Mouse (Mus musculus) layer of hippocampus, adult 8-10 months (tissue): ENCODE measurements around the gene Hist3h2a. TPM values are rescaled to one million over a fixed set of nuclear protein-coding genes. Genes with fewer than 3 reads are reported as not detected.
A peak's percentile ranks its signal among the peaks of the same experiment; 100 is the strongest.

Experiments
- DNase-seq, 2 experiments: peaks; one replicate each; pipeline ENCODE4 v3.0.0; 2022; ENCODE audit warnings: low spot score in 2 of 2
- total RNA-seq, 4 experiments: library from RNA; stranded (reverse); gene quantifications; 2 replicates each; pipeline ENCODE4 v1.2.4; 2022

Hist3h2a gene
- total RNA-seq, 4 experiments from 2014 or later, result 48.9 to 64.2 (median 56.8) TPM

GRCm38 (mm10) chr11:58968551-58968950 lies 14.1 kb downstream of the Hist3h2a start:
- DNase-seq, result no peak

- DNase-seq, result no peak
Observed at GRCm38 (mm10) chr11:58969027-58969426, 14.5 kb downstream of the Hist3h2a start.

- no peak for DNase-seq
Observed at GRCm38 (mm10) chr11:58969659-58970058, 15.2 kb downstream of the Hist3h2a start.

- DNase-seq, result no peak
Observed at GRCm38 (mm10) chr11:58970831-58971530, 16.5 kb downstream of the Hist3h2a start.

GRCm38 (mm10) chr11:58971796-58972195 lies 17.3 kb downstream of the Hist3h2a start:
- DNase-seq, result no peak

- no peak for DNase-seq
Observed at GRCm38 (mm10) chr11:58974414-58974813, 19.9 kb downstream of the Hist3h2a start.

GRCm38 (mm10) chr11:58977150-58977549 lies 22.7 kb downstream of the Hist3h2a start:
- DNase-seq, result no peak

- no peak for DNase-seq
Observed at GRCm38 (mm10) chr11:58977607-58978026, 23.1 kb downstream of the Hist3h2a start.

GRCm38 (mm10) chr11:58978027-58978705 lies 23.7 kb downstream of the Hist3h2a start, which contains the start of gene Trim11:
Gene Trim11, plus strand, starts transcription at chr11:58978093.
- DNase-seq, result no peak

- no peak for DNase-seq
Observed at GRCm38 (mm10) chr11:58978706-58979030, 24.2 kb downstream of the Hist3h2a start.

GRCm38 (mm10) chr11:58979183-58979582 lies 24.7 kb downstream of the Hist3h2a start:
- DNase-seq, result no peak

GRCm38 (mm10) chr11:58979661-58980060 lies 25.2 kb downstream of the Hist3h2a start:
- no peak for DNase-seq

GRCm38 (mm10) chr11:58980381-58980990 lies 26.0 kb downstream of the Hist3h2a start:
- DNase-seq, result no peak

- peak; percentile 62 to 77 for DNase-seq
Observed at GRCm38 (mm10) chr11:58981541-58982447, 27.3 kb downstream of the Hist3h2a start.

- DNase-seq, result no peak
Observed at GRCm38 (mm10) chr11:58982471-58983097, 28.1 kb downstream of the Hist3h2a start.

- no peak for DNase-seq
Observed at GRCm38 (mm10) chr11:58983691-58984341, 29.3 kb downstream of the Hist3h2a start.

GRCm38 (mm10) chr11:58984657-58985056 lies 30.2 kb downstream of the Hist3h2a start:
- DNase-seq, result no peak

GRCm38 (mm10) chr11:58985299-58985917 lies 30.9 kb downstream of the Hist3h2a start:
- no peak for DNase-seq

- DNase-seq, result no peak
Observed at GRCm38 (mm10) chr11:58989166-58989565, 34.7 kb downstream of the Hist3h2a start.

- DNase-seq, result no peak
Observed at GRCm38 (mm10) chr11:58990141-58990540, 35.7 kb downstream of the Hist3h2a start.
